Mouse (Mus musculus) kidney, embryonic 16.5 days (tissue): ENCODE measurements at regions not wholly inside any gene's neighbourhood (a gene's known extent, or its start where the extent isn't known, plus 50 kb on each side); places are given as distances from the start of the nearest gene placed in this dataset.

Experiments used
- ATAC-seq: fragments of 200-750 bp; cut with Nextera tagmentation; 2 replicates; pipeline ENCODE4 v1.8.0; 2017; ENCODE audit warnings: moderate TSS enrichment; ENCODE audit not compliant: low FRiP score, low TSS enrichment
- H3K27ac ChIP-seq: fragments of 300-500 bp; sonication (generic); 2 replicates; pipeline ENCODE4 v1.5.1; 2014; ENCODE audit warnings: low read length
- H3K27me3 ChIP-seq: fragments of 300-500 bp; sonication (generic); 2 replicates; pipeline ENCODE4 v1.6.1; 2014; ENCODE audit warnings: low read length, control low read depth, mixed read lengths; ENCODE audit not compliant: insufficient read depth
- H3K36me3 ChIP-seq: fragments of 300-500 bp; sonication (generic); 2 replicates; pipeline ENCODE4 v1.6.1; 2014; ENCODE audit warnings: low read length, control low read depth, mixed read lengths; ENCODE audit not compliant: insufficient read depth
- H3K4me1 ChIP-seq: fragments of 300-500 bp; sonication (generic); 2 replicates; pipeline ENCODE4 v1.6.1; 2014; ENCODE audit warnings: low read length, control low read depth, mixed read lengths; ENCODE audit not compliant: insufficient read depth
- H3K4me2 ChIP-seq: fragments of 300-500 bp; sonication (generic); replicated peaks from 2 replicates; pipeline ENCODE4 v1.6.1; 2014; ENCODE audit warnings: low read depth, low read length
- H3K4me3 ChIP-seq: fragments of 300-500 bp; sonication (generic); 2 replicates; pipeline ENCODE4 v1.5.1; 2014; ENCODE audit warnings: mild to moderate bottlenecking, low read length
- H3K9ac ChIP-seq: fragments of 300-500 bp; sonication (generic); replicated peaks from 2 replicates; pipeline ENCODE4 v1.6.1; 2014; ENCODE audit warnings: low read length
- H3K9me3 ChIP-seq: fragments of 300-500 bp; sonication (generic); 2 replicates; pipeline ENCODE4 v1.6.1; 2016; ENCODE audit warnings: low read length, control low read depth
- WGBS: fragments of 180-500 bp; shearing (Covaris S2); extraction: QIAGEN DNeasy Blood & Tissue Kit; methylation state at CpG from one replicate; pipeline ENCODE4 v1.1.7; 2014; 5-methylcytosine and 5-hydroxymethylcytosine counted together

DNA sequence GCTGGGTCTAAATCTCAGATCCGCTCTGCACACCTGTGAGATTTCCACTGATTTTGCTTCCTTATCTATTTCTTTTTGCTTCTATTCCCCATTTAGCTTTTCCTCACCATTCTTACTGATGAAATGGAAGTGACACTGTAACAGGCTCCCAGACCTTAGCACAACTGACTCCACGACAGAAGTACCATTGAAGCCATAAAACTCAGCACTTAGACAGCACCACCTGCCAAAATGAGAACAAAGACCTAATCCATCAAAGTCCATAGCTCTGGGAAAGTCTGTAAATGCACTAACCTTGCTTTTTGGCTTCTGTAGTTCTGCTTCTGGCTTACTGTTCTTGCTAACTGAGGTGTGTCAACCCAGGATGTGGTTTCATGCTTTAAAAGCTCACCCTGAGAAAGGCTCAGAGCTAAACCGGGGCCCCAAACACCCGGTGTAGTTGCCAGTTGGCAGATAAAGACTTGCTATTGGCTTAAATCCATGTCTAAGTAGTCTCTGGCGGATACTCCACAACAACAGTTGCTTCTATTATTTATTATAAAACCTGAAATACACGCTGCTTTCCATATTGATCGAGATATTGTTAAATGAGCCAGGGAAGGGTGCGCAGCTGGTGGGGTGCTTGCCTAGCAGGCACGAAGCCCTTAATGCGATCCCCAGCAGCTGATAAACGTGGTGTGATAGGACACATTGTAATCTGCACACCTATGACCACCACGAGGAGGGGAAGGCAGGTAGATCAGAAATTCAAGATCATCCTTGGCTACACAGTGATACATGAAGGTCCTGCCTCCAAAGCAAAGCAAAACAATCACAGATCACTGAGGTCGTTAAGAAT is 414.9 kb upstream of the Hs6st1 start:
- ATAC-seq, result no peak
- 64% methylated on average over 13 of the region's 13 CpGs for WGBS

GRCm38 (mm10) chr1:35663006-35663405 is 405.2 kb upstream of the Hs6st1 start:
- Histone ChIP-seq H3K9ac (no peak overlapping the region), H3K4me3 (no peak overlapping the region), H3K9me3 (no peaks in the 10 kb centered on the region), H3K27me3 (no peaks in the 10 kb centered on the region), H3K4me1 (no peaks in the 10 kb centered on the region), H3K4me2 (no peak overlapping the region), H3K36me3 (no peaks in the 10 kb centered on the region), H3K27ac (no peak overlapping the region)
- no peak for ATAC-seq
- 88% methylated on average over 4 of the region's 4 CpGs for WGBS

More for the DNA sequence above, 414.9 kb upstream of the Hs6st1 start:
- Histone ChIP-seq H3K27ac (no peak overlapping the region), H3K36me3 (no peaks in the 10 kb centered on the region), H3K9ac (no peak overlapping the region), H3K9me3 (no peaks in the 10 kb centered on the region), H3K4me1 (0 out of 2 replicates have a peak, but pooled peaks cover 2% of the 10 kb centered on the region), H3K4me2 (no peak overlapping the region), H3K4me3 (no peak overlapping the region), H3K27me3 (no peaks in the 10 kb centered on the region)

DNA sequence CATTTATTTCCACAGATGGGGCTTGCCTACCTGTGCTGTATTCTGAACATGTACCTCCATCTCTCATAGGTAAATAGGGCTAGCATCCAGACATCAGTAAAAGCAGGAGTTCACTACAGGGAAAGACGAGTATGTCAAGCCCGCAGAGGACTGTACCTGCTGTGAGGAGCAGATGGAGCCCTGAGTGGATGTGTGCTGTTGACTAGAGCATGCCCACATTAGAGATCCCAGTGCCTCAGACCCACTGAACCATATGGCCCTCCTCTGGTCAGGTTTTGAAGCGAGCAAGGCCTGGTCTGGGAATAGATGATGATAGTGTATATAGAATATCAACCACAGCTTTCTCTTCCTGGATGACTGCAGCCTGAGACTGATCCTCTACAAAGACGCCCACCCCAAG is 394.7 kb upstream of the Hs6st1 start:
- no peaks in the 10 kb centered on the region for H3K9me3 ChIP-seq
- 88% methylated on average over 4 of the region's 4 CpGs for WGBS

GRCm38 (mm10) chr1:35673992-35674391 is 394.2 kb upstream of the Hs6st1 start:
- Histone ChIP-seq H3K27me3 (no peaks in the 10 kb centered on the region), H3K4me3 (no peak overlapping the region), H3K9ac (no peak overlapping the region), H3K4me2 (no peak overlapping the region), H3K4me1 (no peaks in the 10 kb centered on the region), H3K36me3 (no peaks in the 10 kb centered on the region), H3K9me3 (no peaks in the 10 kb centered on the region), H3K27ac (no peak overlapping the region)
- ATAC-seq, result no peak
- WGBS, result 91% methylated on average over 1 of the region's 1 CpGs

More for the DNA sequence above, 394.7 kb upstream of the Hs6st1 start:
- ATAC-seq, result no peak
- H3K4me1 ChIP-seq, result no peaks in the 10 kb centered on the region
- H3K27me3 ChIP-seq, result no peaks in the 10 kb centered on the region
- no peak overlapping the region for H3K4me2 ChIP-seq
- H3K9ac ChIP-seq, result no peak overlapping the region
- H3K36me3 ChIP-seq, result no peaks in the 10 kb centered on the region
- no peak overlapping the region for H3K4me3 ChIP-seq
- H3K27ac ChIP-seq, result no peak overlapping the region

DNA sequence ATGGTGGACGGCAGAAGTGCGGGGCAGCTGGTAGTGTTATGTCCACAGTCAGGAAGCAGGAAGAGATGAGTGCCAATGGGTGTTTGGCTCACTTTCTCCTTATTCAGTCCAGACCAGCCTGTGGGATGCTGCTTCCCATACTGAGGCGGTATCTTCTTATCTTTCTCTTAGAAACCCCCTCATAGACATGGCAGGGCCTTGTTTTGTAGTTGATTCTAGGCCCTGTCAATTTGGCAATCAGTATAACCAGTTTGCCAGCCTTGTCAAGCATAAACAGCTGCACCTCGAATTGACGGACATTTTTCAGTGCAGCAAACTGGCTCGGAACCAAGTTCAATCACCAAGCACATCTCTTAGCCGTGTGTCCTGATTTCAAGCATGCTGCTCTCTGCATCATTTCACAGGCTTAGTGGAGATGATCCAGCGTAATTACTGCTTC is 385.7 kb upstream of the Hs6st1 start:
- Histone ChIP-seq H3K9ac (no peak overlapping the region), H3K27me3 (no peaks in the 10 kb centered on the region), H3K27ac (no peak overlapping the region), H3K9me3 (no peaks in the 10 kb centered on the region), H3K4me2 (no peak overlapping the region), H3K4me1 (no peaks in the 10 kb centered on the region), H3K36me3 (no peaks in the 10 kb centered on the region), H3K4me3 (no peak overlapping the region)
- WGBS, result 85% methylated on average over 8 of the region's 8 CpGs
- no peak for ATAC-seq

DNA sequence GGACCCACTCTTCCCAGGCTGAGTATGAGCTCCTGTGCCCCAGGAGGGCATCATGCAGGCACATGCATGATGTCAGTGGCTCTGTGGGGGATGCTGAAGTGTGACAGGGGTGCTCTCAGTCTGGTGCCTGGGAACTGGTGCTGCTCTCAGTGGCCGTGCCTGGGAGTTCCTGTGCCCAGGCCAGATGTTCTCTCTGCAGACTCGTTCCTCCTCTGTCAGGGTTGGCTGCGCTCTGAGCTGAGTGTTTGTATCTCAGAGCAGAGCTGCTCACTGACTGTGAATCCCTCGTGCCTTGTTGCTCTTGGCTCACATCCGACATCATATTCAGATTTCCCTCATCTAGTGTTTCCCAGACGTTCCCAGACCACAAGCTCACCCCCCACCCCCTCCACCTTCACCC is 382.5 kb upstream of the Hs6st1 start:
- Histone ChIP-seq H3K4me3 (no peak overlapping the region), H3K27ac (no peak overlapping the region), H3K36me3 (no peaks in the 10 kb centered on the region), H3K27me3 (no peaks in the 10 kb centered on the region), H3K9ac (no peak overlapping the region), H3K4me2 (no peak overlapping the region), H3K4me1 (no peaks in the 10 kb centered on the region), H3K9me3 (no peaks in the 10 kb centered on the region)
- ATAC-seq, result peak; percentile 69; the same call in 1 of the 2 replicates
- WGBS, result 50% methylated on average over 6 of the region's 6 CpGs

DNA sequence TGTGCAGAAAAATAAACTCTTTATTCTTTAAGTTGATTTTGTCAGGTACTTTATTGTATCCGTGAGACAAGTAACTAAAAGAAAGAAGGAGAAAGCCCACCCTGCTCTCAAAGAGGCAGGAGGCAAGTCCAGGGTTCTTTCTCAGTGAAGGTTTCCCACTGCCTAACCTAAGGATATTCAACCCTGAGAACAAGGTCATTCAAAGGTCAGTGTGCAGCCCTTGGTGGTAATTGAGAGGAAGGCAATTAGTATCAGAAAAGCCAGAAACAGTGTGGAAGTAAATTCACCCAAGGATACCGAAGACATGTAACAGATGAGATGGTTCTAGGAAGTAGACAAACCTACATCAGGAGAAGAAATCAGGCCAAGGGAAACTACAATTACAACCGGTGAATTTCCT is 373.9 kb upstream of the Hs6st1 start:
- 40% methylated on average over 3 of the region's 3 CpGs for WGBS
- ATAC-seq, result no peak

DNA sequence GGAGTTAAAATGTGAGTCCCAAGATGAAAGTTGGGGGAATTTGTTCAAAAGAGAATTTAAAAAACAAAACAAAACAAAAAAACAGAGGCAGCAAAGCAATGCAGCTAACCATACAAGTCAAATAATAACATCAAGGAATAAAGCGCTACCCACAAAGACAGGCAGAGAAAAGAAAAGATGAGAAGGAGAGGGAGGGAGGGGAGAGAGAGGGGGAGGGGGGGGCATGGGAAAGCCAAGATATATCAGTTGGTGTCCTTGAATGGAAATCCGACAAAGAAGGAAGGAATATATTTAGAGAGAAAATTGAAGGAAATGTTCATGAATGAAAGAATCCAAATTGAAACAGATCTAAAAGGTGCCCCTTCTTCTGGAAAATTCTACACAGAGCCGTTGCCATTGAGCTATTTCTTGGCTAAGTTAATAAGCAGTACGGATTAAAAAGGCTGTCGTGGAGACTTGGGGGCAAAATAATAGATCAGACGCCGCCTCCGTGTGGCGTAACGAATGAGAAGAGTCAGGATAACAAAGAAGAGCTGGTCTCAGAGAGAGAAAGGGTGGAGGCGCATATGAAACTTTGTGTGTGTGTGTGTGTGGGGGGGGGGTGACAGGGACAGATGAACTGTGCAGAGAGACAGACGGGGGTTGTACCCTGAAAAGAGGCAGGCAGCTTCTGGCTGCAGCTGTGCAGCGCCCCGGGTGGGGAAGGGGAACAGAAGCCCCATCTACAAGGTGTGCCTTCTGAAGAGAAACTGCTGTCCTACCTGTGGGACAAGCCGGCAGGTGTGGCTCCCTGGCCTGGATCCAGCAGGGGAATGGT is 373.2 kb upstream of the Hs6st1 start:
- no peaks in the 10 kb centered on the region for H3K36me3 ChIP-seq
- no peak overlapping the region for H3K27ac ChIP-seq
- H3K9me3 ChIP-seq, result no peaks in the 10 kb centered on the region
- no peaks in the 10 kb centered on the region for H3K27me3 ChIP-seq
- no peak overlapping the region for H3K9ac ChIP-seq
- H3K4me2 ChIP-seq, result no peak overlapping the region
- no peaks in the 10 kb centered on the region for H3K4me1 ChIP-seq
- no peak overlapping the region for H3K4me3 ChIP-seq
- WGBS, result 74% methylated on average over 15 of the region's 15 CpGs
- no peak for ATAC-seq

More for the DNA sequence above, 373.9 kb upstream of the Hs6st1 start:
- Histone ChIP-seq H3K36me3 (no peaks in the 10 kb centered on the region), H3K27me3 (no peaks in the 10 kb centered on the region), H3K4me2 (no peak overlapping the region), H3K4me3 (no peak overlapping the region), H3K27ac (no peak overlapping the region), H3K9ac (no peak overlapping the region), H3K4me1 (no peaks in the 10 kb centered on the region), H3K9me3 (no peaks in the 10 kb centered on the region)

DNA sequence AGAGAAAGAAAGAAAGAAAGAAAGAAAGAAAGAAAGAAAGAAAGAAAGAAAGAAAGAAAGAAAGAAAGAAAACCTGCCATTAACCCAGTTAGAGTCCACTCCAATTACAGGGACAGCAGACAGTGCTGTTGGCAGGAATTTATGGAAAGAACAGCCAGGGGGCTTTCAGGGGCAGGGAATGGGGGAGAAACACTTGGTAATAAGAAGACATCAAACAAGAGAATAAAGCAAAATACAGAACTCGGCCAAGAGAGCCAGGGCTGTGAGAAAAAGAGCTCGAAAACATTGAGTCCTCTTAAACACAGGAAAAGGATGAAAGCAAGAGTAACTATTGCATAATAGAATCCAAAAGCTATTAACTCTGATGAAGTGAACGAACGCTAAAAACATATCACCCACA is 371.0 kb upstream of the Hs6st1 start:
- no peak for ATAC-seq
- Histone ChIP-seq H3K27me3 (no peaks in the 10 kb centered on the region), H3K36me3 (no peaks in the 10 kb centered on the region), H3K27ac (no peak overlapping the region), H3K4me1 (no peaks in the 10 kb centered on the region), H3K9ac (no peak overlapping the region), H3K9me3 (no peaks in the 10 kb centered on the region), H3K4me2 (no peak overlapping the region), H3K4me3 (no peak overlapping the region)
- 26% methylated on average over 4 of the region's 4 CpGs for WGBS
